Mouse (Mus musculus) kidney, embryonic 15.5 days (tissue): ENCODE results near the gene Odf4. TPM values are rescaled to one million over a fixed set of nuclear protein-coding genes. Genes with fewer than 3 reads are reported as not detected.

Experiments used
- ATAC-seq: fragments of 200-750 bp; cut with Nextera tagmentation; replicated peaks from 2 replicates; pipeline ENCODE4 v1.8.0; 2017; ENCODE audit warnings: moderate TSS enrichment; ENCODE audit not compliant: low FRiP score
- H3K27ac ChIP-seq: fragments of 300-500 bp; sonication (generic); 2 replicates; pipeline ENCODE4 v1.5.1; 2015; ENCODE audit warnings: mild to moderate bottlenecking, inconsistent platforms
- H3K27me3 ChIP-seq: fragments of 300-500 bp; sonication (generic); 2 replicates; pipeline ENCODE4 v1.6.1; 2015; ENCODE audit warnings: inconsistent platforms
- H3K36me3 ChIP-seq: fragments of 300-500 bp; sonication (generic); 2 replicates; pipeline ENCODE4 v1.6.1; 2015; ENCODE audit warnings: inconsistent platforms
- H3K4me1 ChIP-seq: fragments of 300-500 bp; sonication (generic); 2 replicates; pipeline ENCODE4 v1.6.1; 2015; ENCODE audit warnings: inconsistent platforms
- H3K4me2 ChIP-seq: fragments of 300-500 bp; sonication (generic); 2 replicates; pipeline ENCODE4 v1.6.1; 2015; ENCODE audit warnings: moderate library complexity, mild to moderate bottlenecking, inconsistent platforms
- H3K4me3 ChIP-seq: fragments of 300-500 bp; sonication (generic); replicated peaks from 2 replicates; pipeline ENCODE4 v1.5.1; 2015; ENCODE audit warnings: mild to moderate bottlenecking, inconsistent platforms
- H3K9ac ChIP-seq: fragments of 300-500 bp; sonication (generic); 2 replicates; pipeline ENCODE4 v1.6.1; 2015; ENCODE audit warnings: mild to moderate bottlenecking, inconsistent platforms
- H3K9me3 ChIP-seq: fragments of 300-500 bp; sonication (generic); replicated peaks from 2 replicates; pipeline ENCODE4 v1.6.1; 2016; ENCODE audit warnings: inconsistent platforms
- WGBS: fragments of 180-500 bp; shearing (Covaris S2); methylation state at CpG from one replicate; pipeline ENCODE4 v1.1.7; 2015; ENCODE audit warnings: mixed read lengths; 5-methylcytosine and 5-hydroxymethylcytosine counted together
- polyA plus RNA-seq: library from polyadenylated mRNA; unstranded; fragments of >200 nt; fragmentation: Nextera tagmentation; extraction: Ambion mirVana; gene quantifications from 2 replicates; pipeline ENCODE4 v1.2.1, GENCODE M21; 2015

Gene Odf4
- polyA plus RNA-seq, 1 experiment from 2014 or later, result not detected

GRCm38 (mm10) chr11:68886091-68886490, 40.8 kb downstream of the Odf4 start:
- no peaks in the 10 kb centered on the region for H3K27me3 ChIP-seq
- H3K9me3 ChIP-seq, result no peaks in the 10 kb centered on the region
- H3K4me2 ChIP-seq, result no peak overlapping the region
- H3K4me3 ChIP-seq, result no peak overlapping the region
- ATAC-seq, result no peak
- 78% methylated on average over 5 of the region's 5 CpGs for WGBS
- no peaks in the 10 kb centered on the region for H3K36me3 ChIP-seq
- H3K27ac ChIP-seq, result no peak overlapping the region
- H3K4me1 ChIP-seq, result peaks cover 3% of the 10 kb centered on the region; the same call in 1 of the 2 replicates
- no peak overlapping the region for H3K9ac ChIP-seq

- 76% methylated on average over 5 of the region's 5 CpGs for WGBS
- no peak for ATAC-seq
- Histone ChIP-seq H3K27ac (no peak overlapping the region), H3K4me2 (no peak overlapping the region), H3K9me3 (no peaks in the 10 kb centered on the region), H3K4me1 (peaks cover 3% of the 10 kb centered on the region; the same call in 1 of the 2 replicates), H3K4me3 (no peak overlapping the region), H3K9ac (no peak overlapping the region), H3K36me3 (no peaks in the 10 kb centered on the region), H3K27me3 (no peaks in the 10 kb centered on the region)
These were observed 42.5 kb downstream of the Odf4 start for GRCm38 (mm10) chr11:68884368-68884767.

GRCm38 (mm10) chr11:68883843-68884242, 43.0 kb downstream of the Odf4 start:
- Histone ChIP-seq H3K27me3 (no peaks in the 10 kb centered on the region), H3K9me3 (no peaks in the 10 kb centered on the region)
- WGBS, result 79% methylated on average over 2 of the region's 2 CpGs

GRCm38 (mm10) chr11:68882107-68882506, 44.8 kb downstream of the Odf4 start:
- Histone ChIP-seq H3K27me3 (no peaks in the 10 kb centered on the region), H3K27ac (no peak overlapping the region), H3K9me3 (no peaks in the 10 kb centered on the region), H3K36me3 (no peaks in the 10 kb centered on the region), H3K9ac (no peak overlapping the region), H3K4me1 (peaks cover 3% of the 10 kb centered on the region; the same call in 1 of the 2 replicates), H3K4me3 (no peak overlapping the region), H3K4me2 (peak overlapping the region; percentile 21; the same call in 1 of the 2 replicates)
- no peak for ATAC-seq
- 20% methylated on average over 14 of the region's 14 CpGs for WGBS

More at GRCm38 (mm10) chr11:68883843-68884242, 43.0 kb downstream of the Odf4 start:
- Histone ChIP-seq H3K9ac (no peak overlapping the region), H3K36me3 (no peaks in the 10 kb centered on the region), H3K4me1 (peaks cover 3% of the 10 kb centered on the region; the same call in 1 of the 2 replicates), H3K27ac (no peak overlapping the region), H3K4me2 (no peak overlapping the region), H3K4me3 (no peak overlapping the region)
- ATAC-seq, result no peak

- WGBS, result 79% methylated on average over 5 of the region's 5 CpGs
- Histone ChIP-seq H3K4me2 (no peak overlapping the region), H3K27ac (no peak overlapping the region), H3K9ac (no peak overlapping the region), H3K4me1 (peaks cover 3% of the 10 kb centered on the region; the same call in 1 of the 2 replicates), H3K9me3 (no peaks in the 10 kb centered on the region), H3K4me3 (no peak overlapping the region), H3K36me3 (no peaks in the 10 kb centered on the region), H3K27me3 (no peaks in the 10 kb centered on the region)
- no peak for ATAC-seq
These were observed 48.1 kb downstream of the Odf4 start for GRCm38 (mm10) chr11:68878811-68879210.

GRCm38 (mm10) chr11:68874841-68875240, 52.0 kb downstream of the Odf4 start:
- ATAC-seq, result no peak
- H3K4me1 ChIP-seq, result no peaks in the 10 kb centered on the region
- no peak overlapping the region for H3K9ac ChIP-seq
- no peak overlapping the region for H3K27ac ChIP-seq
- no peaks in the 10 kb centered on the region for H3K9me3 ChIP-seq
- H3K4me3 ChIP-seq, result no peak overlapping the region
- H3K4me2 ChIP-seq, result no peak overlapping the region
- 0% methylated on average over 2 of the region's 2 CpGs for whole genome bisulfite sequencing
- H3K36me3 ChIP-seq, result no peaks in the 10 kb centered on the region
- no peaks in the 10 kb centered on the region for H3K27me3 ChIP-seq

Other genes with a start within 250 kb of the Odf4 start
- 130 and 137 TPM in 2 replicates for gene Myh10, start 235.5 kb downstream of the Odf4 start, polyA plus RNA-seq
- 87.3 and 87.5 TPM in 2 replicates for gene Ndel1, start 55.2 kb downstream of the Odf4 start, polyA plus RNA-seq
- 0.18 and 0.27 TPM in 2 replicates for gene Rnf222, start 38.5 kb downstream of the Odf4 start, polyA plus RNA-seq
- gene Rpl26, start 25.5 kb downstream of the Odf4 start, polyA plus RNA-seq, result 1,042 and 1,119 TPM in 2 replicates
- 15.8 and 19.6 TPM in 2 replicates for gene Arhgef15, start 30.4 kb upstream of the Odf4 start, polyA plus RNA-seq
- 4.8 and 5.0 TPM in 2 replicates for gene Slc25a35, start 41.0 kb upstream of the Odf4 start, polyA plus RNA-seq
- 63.4 and 67.7 TPM in 2 replicates for gene Rangrf, start 48.1 kb upstream of the Odf4 start, polyA plus RNA-seq
- gene Pfas, start 81.4 kb upstream of the Odf4 start, polyA plus RNA-seq, result 43.9 and 45.9 TPM in 2 replicates
- 50.6 and 72.7 TPM in 2 replicates for gene Ctc1, start 88.8 kb upstream of the Odf4 start, polyA plus RNA-seq
- gene Aurkb, start 118.6 kb upstream of the Odf4 start, polyA plus RNA-seq, result 164 and 175 TPM in 2 replicates
- gene Borcs6, start 132.6 kb upstream of the Odf4 start, polyA plus RNA-seq, result 7.4 and 8.7 TPM in 2 replicates
- gene Tmem107, start 143.7 kb upstream of the Odf4 start, polyA plus RNA-seq, result 60.8 and 64.3 TPM in 2 replicates
- gene Vamp2, start 161.4 kb upstream of the Odf4 start, polyA plus RNA-seq, result 83.5 and 101 TPM in 2 replicates
- 12.1 and 13.7 TPM in 2 replicates for gene Per1, start 168.1 kb upstream of the Odf4 start, polyA plus RNA-seq
- gene Hes7, start 193.3 kb upstream of the Odf4 start, polyA plus RNA-seq, result 0.42 and 0.46 TPM in 2 replicates
- 0.27 and 0.51 TPM in 2 replicates for gene 9130213A22Rik, start 195.5 kb upstream of the Odf4 start, polyA plus RNA-seq
- 0.60 and 1.3 TPM in 2 replicates for gene Aloxe3, start 198.8 kb upstream of the Odf4 start, polyA plus RNA-seq
- 0.08 and 0.42 TPM in 2 replicates for gene Alox12b, start 229.9 kb upstream of the Odf4 start, polyA plus RNA-seq